Mouse (Mus musculus) thymus, adult 2 months (tissue): Measurements from ENCODE around the gene Vmn1r207-ps.
"Not testable (repeated sequence)": the region's sequence is repeated elsewhere in the genome, so short reads cannot be mapped to it uniquely, and the experiment has no call there.

ENCODE experiments used
- CTCF ChIP-seq: fragments of 200-500 bp; IDR thresholded peaks from 2 replicates; pipeline ENCODE4 v1.5.1; 2012; ENCODE audit warnings: mild to moderate bottlenecking, control low read depth, low read length, moderate library complexity, borderline replicate concordance; ENCODE audit not compliant: control insufficient read depth, poor library complexity, insufficient read depth; ENCODE audit errors: extremely low read depth
- POLR2A ChIP-seq: fragments of 200-500 bp; IDR thresholded peaks from 2 replicates; pipeline ENCODE4 v1.6.1; 2012; ENCODE audit warnings: mild to moderate bottlenecking, low read length, control low read depth, moderate library complexity; ENCODE audit not compliant: control insufficient read depth, poor library complexity, insufficient read depth; ENCODE audit errors: extremely low read depth

DNA sequence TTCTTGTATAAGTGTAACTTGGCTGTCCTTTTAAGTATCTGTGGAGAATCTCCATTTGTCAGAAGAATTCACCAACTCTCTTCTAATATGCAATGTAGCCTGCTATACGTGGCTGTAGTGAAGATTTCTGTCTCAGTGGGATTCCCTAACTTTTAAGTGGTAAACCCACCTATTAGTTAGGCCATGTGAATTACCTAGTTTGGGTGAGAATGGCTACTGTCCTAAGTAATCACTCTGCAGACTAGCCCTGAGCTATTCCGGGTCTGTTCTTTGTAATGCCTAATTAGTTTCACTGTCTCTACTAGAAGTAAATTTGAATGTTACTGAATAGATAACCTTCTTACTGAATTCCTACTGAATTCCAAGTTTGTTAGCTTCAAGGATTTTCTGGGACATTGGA is 26.5 kb downstream of the Vmn1r207-ps start:
- TF ChIP-seq CTCF, POLR2A: not testable (repeated sequence)
